Mouse (Mus musculus) lung, postnatal 36 days (tissue): Measurements from ENCODE around the gene Tas2r144.

Experiments used
- DNase-seq: peaks from one replicate; pipeline ENCODE4 v3.0.0; 2022; ENCODE audit warnings: mixed read lengths

The Tas2r144 gene

DNA sequence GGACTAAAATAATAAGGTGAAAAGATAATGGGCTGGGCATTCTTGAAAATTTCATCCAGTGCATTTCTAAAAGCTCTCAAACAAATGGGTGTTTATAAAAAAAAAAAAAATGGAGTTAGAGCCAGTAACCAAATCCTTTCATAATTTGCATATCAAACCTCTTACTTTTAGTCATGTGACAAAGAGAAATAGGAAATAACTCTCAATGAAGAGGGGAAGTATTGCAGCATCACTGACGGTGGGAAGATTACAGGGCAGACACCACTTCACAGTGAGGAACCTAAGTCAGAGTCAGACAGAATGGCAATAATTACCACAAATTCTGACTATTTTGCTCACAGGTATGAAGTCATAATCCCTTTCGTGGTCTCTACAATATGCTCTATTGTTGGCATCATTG is at the start of gene Tas2r144:
TSS of gene Tas2r144 (plus strand) at position 301 of the 400 bp plus-strand sequence.
- DNase-seq: no peak

- DNase-seq: no peak
Measured at GRCm38 (mm10) chr6:42182462-42182861, 32.7 kb upstream of the Tas2r144 start.

DNA sequence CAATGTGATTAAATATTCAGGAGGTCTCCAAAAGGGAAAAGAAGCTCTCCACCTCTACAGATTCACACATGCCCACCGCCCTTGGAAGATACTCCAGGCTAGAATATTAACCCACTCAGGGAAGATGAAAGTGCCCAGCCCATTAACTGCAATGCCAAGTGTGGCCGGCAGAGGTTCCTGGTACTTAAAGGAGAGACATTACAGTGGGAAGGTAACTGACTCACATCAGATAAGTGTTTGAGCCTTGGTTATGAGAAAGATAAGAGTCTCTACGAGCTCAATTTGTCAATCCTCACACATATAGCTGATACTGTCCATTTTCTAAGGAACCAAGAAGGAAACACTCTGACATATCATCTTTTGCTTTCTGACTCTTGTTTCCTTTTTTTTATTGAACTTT is 28.9 kb upstream of the Tas2r144 start:
- DNase-seq: no peak

DNA sequence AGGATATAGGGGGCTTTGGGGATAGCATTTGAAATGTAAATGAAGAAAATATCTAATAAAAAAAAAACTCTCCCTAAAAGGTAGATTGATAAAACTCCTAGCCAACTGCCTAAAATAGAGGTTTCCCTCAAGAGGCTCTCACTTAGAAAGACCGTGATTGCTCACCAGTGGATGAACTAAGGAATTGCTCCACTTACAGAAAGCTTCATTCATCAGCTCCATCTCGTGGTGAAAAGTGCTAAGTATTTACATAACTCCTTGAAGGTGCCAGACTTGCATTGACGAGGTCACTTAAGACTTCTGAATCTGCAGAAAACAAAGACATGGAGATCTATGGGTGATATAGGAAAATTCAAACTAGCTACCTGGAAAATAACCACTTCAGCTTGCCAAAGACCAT is 17.4 kb upstream of the Tas2r144 start:
- peak; percentile 23 for DNase-seq

DNA sequence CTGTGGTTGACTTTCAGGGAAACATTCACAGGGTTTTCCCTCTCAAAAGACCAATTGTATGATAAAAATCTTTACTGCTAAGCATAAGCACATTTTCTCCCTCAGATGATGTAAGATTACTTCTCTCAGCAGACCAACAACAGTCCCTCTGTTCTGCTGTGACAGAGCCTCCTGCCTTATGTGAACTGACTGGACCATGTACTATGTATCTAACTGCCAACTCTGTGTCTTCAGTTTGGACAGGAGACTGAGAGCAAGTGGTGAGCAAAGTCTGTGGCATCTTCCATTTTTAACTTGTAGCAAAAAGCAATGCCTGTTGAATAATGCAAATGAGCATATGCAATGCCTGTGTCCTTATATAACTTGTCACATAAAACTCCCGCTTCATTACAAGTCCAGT is 15.6 kb upstream of the Tas2r144 start:
- DNase-seq: no peak

DNA sequence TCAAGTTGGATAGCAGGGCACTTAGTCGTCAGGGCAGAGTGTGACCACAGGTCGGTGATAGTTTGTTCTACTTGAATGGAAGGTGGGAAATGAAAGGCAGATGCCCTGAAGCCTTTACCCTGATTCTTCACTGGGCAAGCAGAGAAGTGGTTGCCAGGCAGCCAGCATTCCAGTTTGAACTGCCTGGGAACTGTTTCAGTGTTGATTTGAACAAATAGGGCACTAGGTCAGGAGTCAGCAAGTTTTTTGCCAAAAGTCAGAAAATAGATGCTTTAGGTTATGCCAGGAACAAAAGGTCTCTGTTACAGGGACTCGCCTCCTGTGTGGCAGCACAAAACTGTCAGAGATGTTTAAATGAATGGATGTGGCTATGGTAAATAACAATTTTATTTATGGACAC is 7.2 kb downstream of the Tas2r144 start:
- DNase-seq: no peak

DNA sequence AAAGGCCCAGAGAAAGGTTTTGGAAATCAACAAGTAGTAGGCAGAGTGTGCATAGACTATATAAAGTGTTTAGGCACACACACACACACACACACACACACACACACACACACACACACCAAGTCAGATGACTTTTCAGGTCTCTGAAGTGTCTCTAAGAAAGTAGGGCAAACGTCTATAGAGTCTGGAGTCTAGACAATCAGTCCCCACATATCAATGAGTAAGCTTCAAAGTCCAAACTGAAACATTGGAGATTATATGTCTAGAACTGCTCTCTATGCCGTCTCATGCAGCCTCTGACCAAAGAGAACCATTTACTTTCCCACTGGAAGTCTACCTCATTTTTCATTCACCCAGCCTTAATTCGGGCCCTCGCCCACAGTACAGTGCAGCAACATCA is 9.9 kb downstream of the Tas2r144 start:
- no peak for DNase-seq

- DNase-seq: peak; percentile 87
Measured at GRCm38 (mm10) chr6:42227240-42228101, 12.3 kb downstream of the Tas2r144 start.

DNA sequence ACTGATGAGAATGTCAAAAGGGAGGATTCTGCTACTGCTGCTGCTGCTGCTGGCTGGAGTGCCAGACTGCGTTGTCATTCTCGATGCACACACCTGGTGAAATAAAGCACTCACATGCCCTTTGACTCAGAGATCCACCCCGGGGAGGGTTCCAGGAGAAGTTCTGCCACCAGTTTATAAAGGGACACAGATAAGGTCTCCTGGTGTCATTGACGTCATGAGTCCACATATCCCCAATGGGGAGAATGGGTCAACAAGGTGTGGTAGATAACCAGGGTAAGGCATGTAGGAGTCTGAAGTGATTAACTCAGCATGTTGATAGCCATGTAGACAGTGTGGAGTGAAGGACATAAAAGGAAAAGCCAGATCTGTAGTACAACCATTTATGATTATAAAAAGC is 14.5 kb downstream of the Tas2r144 start:
- no peak for DNase-seq

DNA sequence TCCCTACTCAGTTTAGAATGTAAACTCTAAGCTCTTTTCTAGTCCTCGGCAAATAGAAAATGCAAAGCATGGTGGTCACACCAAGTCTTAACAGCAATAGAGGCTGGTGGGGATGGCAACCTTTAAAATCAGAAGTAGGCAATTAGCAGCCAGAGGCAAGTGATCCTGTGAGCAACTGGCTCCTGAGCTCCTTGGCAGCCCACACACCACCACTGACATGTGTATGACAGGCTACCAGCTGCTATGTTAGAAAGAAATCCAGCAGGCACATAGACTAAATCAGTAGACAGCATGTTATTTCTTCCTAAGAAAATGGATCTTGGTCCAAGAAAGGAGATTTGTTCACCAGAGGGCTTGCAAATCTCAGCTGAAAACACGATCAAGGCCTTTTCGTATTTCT is 16.1 kb downstream of the Tas2r144 start:
- DNase-seq: no peak

- no peak for DNase-seq
Measured at GRCm38 (mm10) chr6:42237276-42237805, 22.2 kb downstream of the Tas2r144 start.

DNA sequence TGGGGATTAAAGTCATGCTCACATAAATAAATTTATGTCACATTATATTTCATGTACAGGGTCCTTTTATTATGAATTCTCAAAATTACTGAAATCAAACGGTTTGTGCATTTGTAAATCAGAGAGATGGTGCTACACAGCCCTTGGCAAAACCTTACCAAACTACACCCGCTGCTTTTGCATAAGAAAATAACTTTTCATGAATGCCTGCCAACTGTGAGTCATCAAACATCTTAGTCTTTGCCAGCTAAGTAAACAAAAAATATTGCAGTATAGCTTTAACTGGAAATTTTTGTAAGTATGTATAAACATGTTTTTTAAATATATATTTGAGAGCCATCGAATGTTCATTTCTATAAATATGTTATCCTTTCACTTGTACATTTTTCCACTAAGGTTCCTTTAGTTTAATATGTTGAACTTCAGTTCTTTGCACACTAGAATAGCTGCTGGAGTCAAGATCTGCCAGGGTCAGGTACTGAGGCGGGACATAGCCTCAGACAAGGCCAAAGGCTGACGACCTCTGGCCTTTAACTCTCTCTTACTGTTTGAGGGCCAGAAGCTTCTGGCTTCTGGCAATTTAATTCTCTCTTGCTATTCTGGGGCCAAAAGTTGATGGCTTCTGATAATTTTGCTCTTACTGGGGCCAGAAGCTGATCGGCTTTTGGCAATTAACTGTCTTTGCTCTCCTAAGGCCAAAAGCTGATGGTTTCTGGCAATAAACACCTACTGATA is 26.4 kb downstream of the Tas2r144 start:
- peak; percentile 75 for DNase-seq

DNA sequence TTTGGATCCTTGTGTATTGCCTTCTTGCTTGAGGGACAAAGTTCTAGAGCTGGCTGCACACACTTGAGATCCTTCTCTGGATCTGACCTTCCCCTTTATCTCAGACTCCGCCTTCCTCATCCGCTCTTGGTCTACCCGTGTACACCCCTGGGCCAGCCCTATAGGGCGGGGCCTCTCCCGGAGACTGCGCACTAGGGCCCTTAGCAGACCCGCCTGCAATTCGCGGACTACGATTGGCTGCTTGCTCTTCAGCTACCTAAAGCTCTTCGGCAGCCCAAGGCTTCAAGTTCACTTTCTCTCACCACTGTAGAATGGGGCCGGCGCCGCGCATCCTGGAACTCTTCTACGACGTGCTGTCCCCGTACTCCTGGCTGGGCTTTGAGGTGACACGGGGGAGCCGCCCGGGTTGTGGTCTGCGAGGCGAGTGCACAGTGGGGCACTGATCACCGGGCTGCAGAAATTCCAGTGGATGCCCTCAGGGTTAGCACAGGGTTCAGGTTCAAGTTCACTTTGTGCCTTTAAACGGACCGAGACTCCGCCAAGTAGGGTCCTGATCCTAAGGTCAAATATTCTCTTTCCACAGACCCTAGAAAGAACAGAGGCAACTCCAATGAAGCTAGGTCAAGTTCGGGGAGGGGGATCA is 30.7 kb downstream of the Tas2r144 start, which contains the start of gene Gstk1:
TSS of gene Gstk1 (plus strand) at position 225 of the 643 bp plus-strand sequence.
- peak; percentile 94 for DNase-seq

DNA sequence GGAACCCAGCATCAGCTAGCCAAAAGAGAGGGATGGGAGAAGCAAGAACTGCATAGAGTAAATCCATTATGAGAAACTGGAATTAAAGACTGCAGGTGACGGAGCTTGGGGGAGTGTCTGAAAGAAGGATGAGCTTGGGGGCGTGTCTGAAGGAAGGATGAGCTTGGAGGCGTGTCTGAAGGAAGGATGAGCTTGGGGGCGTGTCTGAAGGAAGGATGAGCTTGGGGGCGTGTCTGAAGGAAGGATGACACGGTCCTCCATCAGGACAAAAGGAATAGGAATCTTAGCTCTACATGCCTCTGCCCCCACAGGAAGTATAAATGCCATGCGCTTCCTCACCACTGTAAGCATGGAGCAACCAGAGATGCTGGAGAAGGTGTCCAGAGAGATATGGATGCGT is 32.0 kb downstream of the Tas2r144 start:
- DNase-seq: peak; percentile 61

DNA sequence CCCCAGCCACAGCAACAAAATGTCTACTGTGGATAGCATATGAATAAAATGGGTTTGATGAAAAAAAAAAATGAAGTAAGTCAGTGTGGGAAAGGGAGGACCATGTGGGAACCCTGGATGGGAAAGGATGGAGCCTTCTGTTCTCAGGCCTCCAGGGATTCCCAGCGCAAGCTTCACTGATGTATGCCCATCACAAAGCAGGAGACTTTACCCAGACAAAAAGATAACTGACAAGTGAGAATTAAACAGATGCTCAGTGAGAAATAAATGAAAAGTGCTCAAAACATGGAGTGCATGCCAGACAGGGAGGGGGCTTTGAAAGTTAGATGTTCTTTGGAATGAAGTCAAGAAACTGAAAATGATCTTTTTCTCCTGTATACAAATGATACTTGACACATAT is 32.9 kb downstream of the Tas2r144 start:
- DNase-seq: no peak

- DNase-seq: no peak
Measured at GRCm38 (mm10) chr6:42251791-42252190, 36.7 kb downstream of the Tas2r144 start.

DNA sequence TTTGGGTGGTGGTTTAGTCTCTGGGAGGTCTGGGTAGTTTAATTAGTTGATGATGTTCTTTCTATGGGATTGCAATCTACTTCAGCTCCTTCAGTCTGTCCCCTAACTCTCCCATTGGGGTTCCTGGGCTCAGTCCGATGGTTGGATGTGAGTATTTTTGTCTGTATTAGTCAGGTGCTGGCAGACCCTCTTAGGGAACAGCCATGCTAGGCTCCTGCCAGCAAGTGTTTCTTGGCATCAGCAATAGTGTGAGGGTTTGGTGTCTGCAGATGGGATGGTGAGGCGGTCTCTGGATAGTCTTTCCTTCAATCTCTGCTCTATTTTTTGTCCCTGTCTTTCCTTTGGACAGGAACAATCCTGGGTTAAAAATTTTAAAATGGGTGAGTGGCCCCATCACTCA is 38.0 kb downstream of the Tas2r144 start:
- DNase-seq: no peak

DNA sequence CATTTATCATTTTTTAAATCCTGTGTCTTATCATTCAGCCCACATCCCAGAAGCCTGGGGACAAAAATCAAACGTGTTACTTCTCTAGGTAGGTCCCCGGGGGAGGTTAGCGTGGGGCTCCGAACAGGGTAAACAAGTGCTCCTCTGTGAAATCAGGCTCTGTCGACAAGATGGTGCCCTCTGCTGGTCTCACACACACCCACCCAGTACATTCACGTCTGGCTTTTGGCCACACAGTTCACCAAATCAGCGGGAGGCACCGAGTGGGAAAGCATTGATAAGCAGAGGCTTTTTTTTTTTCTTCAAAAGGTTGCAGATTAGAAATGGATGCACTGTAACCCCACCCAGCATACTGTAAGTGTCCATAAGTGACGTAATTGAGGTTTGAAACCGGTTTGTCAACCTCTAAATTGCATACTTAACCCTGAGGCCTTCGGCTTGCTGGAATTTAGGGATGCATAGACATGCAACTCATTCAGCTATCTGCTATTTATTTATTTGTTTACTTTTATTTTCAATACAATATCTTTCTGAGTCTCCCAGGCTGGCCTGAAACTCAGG is 42.3 kb downstream of the Tas2r144 start:
- peak; percentile 85 for DNase-seq

- peak; percentile 72 for DNase-seq
Measured at GRCm38 (mm10) chr6:42260430-42260829, 45.3 kb downstream of the Tas2r144 start.

DNA sequence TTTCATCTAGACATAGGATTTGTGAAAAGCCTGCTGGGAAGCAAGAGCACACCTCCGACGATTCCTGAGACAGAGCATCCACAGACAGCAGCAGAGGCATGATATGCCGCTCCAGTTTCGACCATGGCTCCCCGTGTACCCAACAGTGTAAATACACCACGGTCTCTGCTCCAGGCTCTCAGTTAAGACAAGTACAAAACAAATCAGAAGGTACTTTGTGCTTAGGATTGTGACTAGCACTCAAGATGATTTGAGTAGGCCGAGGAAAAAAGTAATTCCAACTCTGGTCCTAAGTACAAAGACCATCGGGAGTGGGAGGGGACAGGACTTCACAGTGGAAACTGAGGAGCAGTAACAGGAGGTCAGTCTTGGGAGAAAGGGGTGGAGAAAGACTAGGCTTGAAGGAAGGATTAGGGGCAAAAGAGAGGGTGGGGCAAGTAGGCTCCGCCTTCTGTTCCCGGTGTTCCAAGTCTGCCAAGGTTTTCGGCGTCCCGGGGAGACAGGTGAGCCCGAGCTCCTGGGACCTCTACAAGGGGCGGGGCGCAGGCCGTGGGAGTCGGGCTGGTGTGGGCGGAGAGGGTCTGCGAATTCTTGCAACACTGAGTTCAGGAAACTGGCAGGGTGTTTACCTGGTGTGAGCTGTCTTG is 46.5 kb downstream of the Tas2r144 start, which contains the start of gene Tmem139:
TSS of gene Tmem139 (plus strand) at position 447 of the 647 bp plus-strand sequence.
- peak; percentile 87 for DNase-seq

DNA sequence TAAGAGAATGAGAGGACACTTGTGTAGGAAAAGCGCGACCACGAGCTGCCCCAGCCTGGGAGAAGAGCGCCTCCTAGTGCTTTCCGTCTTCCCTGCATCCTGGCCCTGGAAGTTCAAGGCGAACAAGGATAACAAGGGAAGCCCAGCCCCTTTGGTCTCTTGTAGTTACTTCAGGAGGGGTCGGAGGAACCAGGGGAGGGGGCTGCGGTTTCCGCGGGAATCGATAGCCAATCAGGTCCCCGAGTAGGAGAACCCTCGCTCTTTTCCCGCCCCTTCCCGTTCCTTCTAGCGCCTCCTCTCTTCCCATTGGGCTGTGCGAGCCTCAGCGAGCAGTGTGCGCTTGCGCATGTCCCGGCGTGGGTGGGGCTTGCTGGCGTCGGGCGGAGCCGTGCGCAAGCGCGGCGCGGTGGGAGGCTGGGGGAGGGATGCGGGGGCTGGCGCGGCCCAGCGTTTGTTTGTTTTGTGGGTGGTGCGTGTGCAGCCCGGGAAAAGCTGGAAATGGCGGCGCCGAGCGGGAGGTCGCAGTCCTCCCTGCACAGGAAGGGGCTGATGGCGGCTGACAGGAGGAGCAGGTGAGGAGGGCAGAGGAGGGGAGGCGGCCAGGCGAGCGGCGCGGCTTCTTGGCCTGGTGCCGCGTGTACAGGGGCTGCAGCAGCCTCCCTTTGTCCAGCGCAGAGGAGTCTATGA is 49.6 kb downstream of the Tas2r144 start, which contains the start of gene Casp2:
TSS of gene Casp2 (plus strand) at position 360 of the 687 bp plus-strand sequence.
- DNase-seq: peak; percentile 99
